Mouse (Mus musculus): ENCODE data around the gene Grk5. TPM values are rescaled to one million over a fixed set of nuclear protein-coding genes. Genes with fewer than 3 reads are reported as not detected.

Gene Grk5
- total RNA-seq, 2 experiments from 2014 or later = 3.5 to 4.1 TPM

GRCm38 (mm10) chr19:61052786-61053185, 163.2 kb downstream of the Grk5 start:
- no peak for DNase-seq
- intact Hi-C loops (cut with DNase I) = no loop called here

GRCm38 (mm10) chr19:61056783-61057410, 167.3 kb downstream of the Grk5 start:
- no peak for DNase-seq

GRCm38 (mm10) chr19:61057581-61057980, 168.0 kb downstream of the Grk5 start:
- intact Hi-C loops (cut with DNase I) = no loop called here

More at GRCm38 (mm10) chr19:61056783-61057410, 167.3 kb downstream of the Grk5 start:
- intact Hi-C loops (cut with DNase I) = no loop called here

GRCm38 (mm10) chr19:61064386-61064785, 174.8 kb downstream of the Grk5 start:
- intact Hi-C loops (cut with DNase I) = no loop called here
- no peak for DNase-seq

More at GRCm38 (mm10) chr19:61057581-61057980, 168.0 kb downstream of the Grk5 start:
- DNase-seq = no peak

- intact Hi-C loops (cut with DNase I) = no loop called here
- no peak for DNase-seq
These were observed 175.5 kb downstream of the Grk5 start for GRCm38 (mm10) chr19:61065011-61065410.

- intact Hi-C loops (cut with DNase I) = no loop called here
- DNase-seq = no peak
These were observed 189.1 kb downstream of the Grk5 start for GRCm38 (mm10) chr19:61078622-61079021.

- intact Hi-C loops (cut with DNase I) = no loop called here
- DNase-seq = no peak
These were observed 190.8 kb downstream of the Grk5 start for GRCm38 (mm10) chr19:61080251-61080749.

GRCm38 (mm10) chr19:61083006-61083405, 193.5 kb downstream of the Grk5 start:
- intact Hi-C loops (cut with DNase I) = no loop called here

GRCm38 (mm10) chr19:61084149-61084940, 194.8 kb downstream of the Grk5 start:
- intact Hi-C loops (cut with DNase I) = loop anchor here (2.0 kb wide), 2 partner anchors 196 to 250 kb away; partner anchors contain the start of gene Grk5
- peak; percentile 77 to 90 for DNase-seq

More at GRCm38 (mm10) chr19:61083006-61083405, 193.5 kb downstream of the Grk5 start:
- no peak for DNase-seq

- no peak for DNase-seq
- intact Hi-C loops (cut with DNase I) = loop anchor here (2.0 kb wide), 2 partner anchors 196 to 250 kb away; partner anchors contain the start of gene Grk5
These were observed 195.7 kb downstream of the Grk5 start for GRCm38 (mm10) chr19:61085217-61085616.

- no peak for DNase-seq
- intact Hi-C loops (cut with DNase I) = no loop called here
These were observed 198.2 kb downstream of the Grk5 start for GRCm38 (mm10) chr19:61087781-61088180.

GRCm38 (mm10) chr19:61089001-61089400, 199.5 kb downstream of the Grk5 start:
- no peak for DNase-seq
- intact Hi-C loops (cut with DNase I) = no loop called here

GRCm38 (mm10) chr19:61090541-61090940, 201.0 kb downstream of the Grk5 start:
- DNase-seq = no peak
- intact Hi-C loops (cut with DNase I) = no loop called here

GRCm38 (mm10) chr19:61096776-61097175, 207.2 kb downstream of the Grk5 start:
- no peak for DNase-seq
- intact Hi-C loops (cut with DNase I) = no loop called here

- no peak for DNase-seq
- intact Hi-C loops (cut with DNase I) = no loop called here
These were observed 208.2 kb downstream of the Grk5 start for GRCm38 (mm10) chr19:61097764-61098163.

- DNase-seq = no peak
- intact Hi-C loops (cut with DNase I) = no loop called here
These were observed 220.6 kb downstream of the Grk5 start for GRCm38 (mm10) chr19:61110184-61110583.

- DNase-seq = no peak
- intact Hi-C loops (cut with DNase I) = no loop called here
These were observed 241.5 kb downstream of the Grk5 start for GRCm38 (mm10) chr19:61131096-61131495.

- intact Hi-C loops (cut with DNase I) = no loop called here
- no peak for DNase-seq
These were observed 249.1 kb downstream of the Grk5 start for GRCm38 (mm10) chr19:61138655-61139054.

- intact Hi-C loops (cut with DNase I) = no loop called here
- peak; percentile 59 to 68 for DNase-seq
These were observed 251.0 kb downstream of the Grk5 start, which contains the start of gene Zfp950 for GRCm38 (mm10) chr19:61140342-61141206. Gene Zfp950 (minus strand): TSS chr19:61140840.

- DNase-seq = no peak
- intact Hi-C loops (cut with DNase I) = no loop called here
These were observed 251.8 kb downstream of the Grk5 start for GRCm38 (mm10) chr19:61141299-61141698.

Measured in gastrocnemius, postnatal 36 days (tissue).